Mouse (Mus musculus): ENCODE measurements around the gene Cutc.

Cutc gene

DNA sequence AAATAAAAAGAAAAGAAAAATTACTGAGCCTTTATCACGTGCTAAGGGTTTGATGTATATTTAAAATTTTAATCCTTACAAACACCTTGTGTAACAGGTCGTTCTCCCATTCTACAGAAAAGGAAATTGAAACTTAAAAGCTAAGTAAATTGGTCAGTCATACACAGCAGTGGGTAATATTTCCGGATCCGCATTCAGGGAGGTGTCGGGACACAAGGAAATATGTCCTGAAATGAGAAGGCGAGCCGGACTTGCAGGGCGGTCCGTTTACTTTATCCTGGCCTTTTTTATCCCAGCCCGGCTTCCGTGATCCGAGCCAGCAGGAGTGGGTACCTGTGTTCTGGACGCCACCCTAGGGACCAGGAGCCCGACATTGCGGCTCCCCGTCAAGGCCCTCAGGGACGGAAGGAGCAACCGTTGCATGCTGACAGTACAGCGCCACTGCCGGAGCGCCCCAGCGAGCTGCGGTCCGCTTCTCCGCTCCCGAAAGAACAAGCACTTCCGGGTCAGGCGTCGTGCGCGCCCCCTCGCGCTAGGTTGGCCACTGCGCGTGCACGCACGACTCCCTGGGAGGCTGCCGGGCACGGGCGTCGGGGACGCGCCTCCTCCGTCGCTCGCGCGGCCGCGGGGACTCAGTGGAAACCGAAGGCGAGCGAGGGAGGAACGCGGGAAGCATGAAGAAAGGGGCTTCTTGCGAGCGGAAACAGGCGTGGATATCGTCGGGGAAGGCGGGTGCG, at the start of gene Cutc, which contains the start of gene Cox15:
Cutc (plus strand) TSS at position 508 of the 737 bp plus-strand sequence.
Cox15 (minus strand) TSS at position 512 of the 737 bp plus-strand sequence.
- peak; percentile 96 for DNase-seq (ENCODE audit: low read depth, low spot score)

DNA sequence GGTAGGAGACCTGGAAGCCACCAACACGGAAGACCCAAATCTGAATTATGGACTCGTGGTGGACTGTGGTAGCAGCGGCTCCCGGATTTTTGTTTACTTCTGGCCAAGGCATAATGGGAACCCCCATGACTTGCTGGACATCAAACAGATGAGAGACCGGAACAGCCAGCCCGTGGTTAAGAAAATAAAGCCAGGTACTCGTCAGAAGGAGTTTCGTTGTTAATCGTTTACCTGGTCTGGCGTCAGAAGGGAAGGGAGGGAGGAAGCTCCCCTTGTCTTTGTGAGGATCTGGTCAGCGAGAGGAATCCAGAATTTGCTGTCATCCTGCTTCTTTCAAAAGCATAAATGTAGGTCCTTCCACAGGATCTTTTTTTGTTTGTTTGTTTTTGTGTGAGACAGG, 48.6 kb upstream of the Cutc start:
- DNase-seq (ENCODE audit: low read depth, low spot score), result no peak

DNA sequence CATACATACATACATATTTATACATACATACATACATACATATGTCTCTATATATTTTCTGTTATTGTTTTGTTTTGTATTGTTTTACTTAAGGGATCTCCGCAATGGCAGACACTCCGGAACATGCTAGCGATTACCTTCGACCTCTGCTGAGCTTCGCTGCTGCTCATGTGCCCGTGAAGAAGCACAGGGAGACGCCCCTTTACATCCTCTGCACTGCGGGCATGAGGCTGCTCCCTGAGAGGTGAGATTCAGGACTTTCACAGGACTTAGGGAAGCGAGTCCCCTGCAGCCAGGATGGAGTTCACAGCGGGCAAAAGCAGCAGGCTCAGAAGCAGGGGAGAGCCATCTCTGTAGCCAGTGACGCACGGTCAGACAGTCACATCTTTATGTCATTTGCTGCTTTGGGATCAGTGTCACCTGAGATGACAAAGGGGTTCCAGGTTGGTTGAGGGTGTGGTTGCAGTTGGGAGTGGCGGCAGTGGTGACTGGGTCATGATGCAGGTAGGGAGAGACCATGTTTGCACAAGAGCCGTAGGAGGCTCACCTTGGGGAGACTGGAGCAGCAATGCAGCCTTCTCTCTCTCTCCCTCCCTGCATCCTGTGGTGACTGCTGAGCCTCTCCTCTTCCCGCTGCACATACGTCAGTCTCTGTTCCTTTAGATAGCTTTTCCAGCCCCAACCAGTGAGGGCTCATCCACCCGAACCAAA, 47.9 kb upstream of the Cutc start:
- DNase-seq (ENCODE audit: low read depth, low spot score), result no peak

DNA sequence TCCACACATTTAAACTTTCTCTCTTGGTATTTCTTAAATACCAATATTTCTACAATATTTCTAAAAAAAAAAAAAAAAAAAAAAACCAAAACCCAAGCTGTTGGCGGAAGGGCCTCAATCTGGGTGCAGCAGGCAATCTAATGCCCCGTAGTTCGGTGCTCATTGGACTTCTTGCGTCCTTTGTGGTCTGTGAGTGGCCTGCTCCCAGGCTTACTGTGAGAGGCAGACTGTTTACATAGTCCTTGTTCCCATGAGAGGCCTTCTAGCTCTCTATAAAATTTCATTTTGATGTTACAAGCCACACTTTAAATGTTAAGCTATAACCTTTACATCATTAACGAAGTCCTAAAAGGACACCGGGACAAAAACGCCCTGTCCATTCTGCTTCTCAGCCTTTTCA, 44.6 kb upstream of the Cutc start:
- no peak for DNase-seq (ENCODE audit: low read depth, low spot score)

DNA sequence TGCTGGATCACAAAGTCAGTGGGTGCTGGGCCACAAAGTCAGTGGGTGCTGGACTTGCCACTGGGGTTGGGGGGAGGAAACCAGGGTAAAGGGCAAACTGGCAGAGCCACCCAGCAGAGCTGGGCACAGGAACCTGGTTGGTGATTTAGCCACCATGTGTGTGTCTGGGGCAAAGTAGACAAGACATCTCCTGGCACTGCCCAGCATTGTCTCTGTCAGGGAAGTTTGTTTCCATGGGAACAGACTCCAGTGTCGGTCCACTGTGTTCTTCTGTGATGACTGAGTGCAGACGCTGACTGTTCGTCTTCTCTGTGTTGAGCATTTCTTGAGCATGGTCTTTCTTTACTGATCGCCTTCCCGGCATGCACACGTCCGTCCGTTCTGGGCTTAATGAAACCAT, 43.5 kb upstream of the Cutc start:
- no peak for DNase-seq (ENCODE audit: low read depth, low spot score)

DNA sequence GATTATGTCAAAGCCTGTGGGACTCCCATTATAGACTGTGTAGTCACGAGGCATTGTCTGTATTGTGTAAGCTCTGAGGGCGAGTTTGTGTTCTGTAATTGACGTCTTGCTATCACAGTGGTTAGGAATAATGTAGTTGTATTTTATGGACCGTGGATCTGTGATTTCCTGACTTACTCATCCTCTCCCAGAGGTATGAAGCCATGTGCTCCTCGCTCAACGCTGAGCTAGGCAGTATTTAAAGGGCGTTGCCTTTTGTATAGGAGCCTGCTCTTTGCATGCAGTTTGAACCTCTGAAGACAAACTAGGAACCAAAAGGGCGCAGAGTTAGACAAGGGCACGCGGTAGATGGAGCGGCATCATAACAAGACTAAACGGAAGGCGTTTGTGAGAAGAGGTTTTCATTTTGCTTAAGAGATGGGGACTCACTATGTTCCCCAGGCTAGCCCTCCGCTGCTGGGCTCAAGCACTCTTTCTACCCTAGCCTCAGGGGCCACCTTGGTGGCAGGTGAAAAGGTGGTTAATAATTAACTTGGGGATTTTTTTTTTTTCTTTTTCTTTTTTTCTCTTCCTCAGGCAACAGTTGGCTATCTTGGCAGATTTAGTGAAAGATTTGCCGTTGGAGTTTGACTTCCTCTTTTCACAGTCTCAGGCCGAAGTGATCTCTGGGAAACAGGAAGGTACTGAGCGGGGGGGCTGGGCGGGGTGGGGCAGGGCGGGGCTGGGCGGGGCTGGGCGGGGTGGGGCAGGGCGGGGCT, 41.5 kb upstream of the Cutc start:
- DNase-seq (ENCODE audit: low read depth, low spot score), result no peak

DNA sequence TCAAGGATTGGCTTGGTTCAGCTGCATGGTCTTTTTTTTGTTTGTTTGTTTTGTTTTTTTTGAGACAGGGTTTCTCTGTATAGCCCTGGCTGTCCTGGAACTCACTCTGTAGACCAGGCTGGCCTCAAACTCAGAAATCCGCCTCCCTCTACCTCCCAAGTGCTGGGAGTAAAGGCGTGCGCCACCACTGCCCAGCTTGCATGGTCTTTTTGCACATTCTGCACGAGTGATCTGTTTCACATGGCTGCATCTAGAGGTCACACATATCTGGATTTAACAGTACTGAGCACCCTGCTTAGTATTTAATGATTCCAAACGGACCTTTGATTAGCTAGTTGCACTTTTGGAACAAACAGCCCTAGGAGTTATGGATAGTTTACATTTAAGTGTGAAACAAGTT, 40.8 kb upstream of the Cutc start:
- no peak for DNase-seq (ENCODE audit: low read depth, low spot score)

DNA sequence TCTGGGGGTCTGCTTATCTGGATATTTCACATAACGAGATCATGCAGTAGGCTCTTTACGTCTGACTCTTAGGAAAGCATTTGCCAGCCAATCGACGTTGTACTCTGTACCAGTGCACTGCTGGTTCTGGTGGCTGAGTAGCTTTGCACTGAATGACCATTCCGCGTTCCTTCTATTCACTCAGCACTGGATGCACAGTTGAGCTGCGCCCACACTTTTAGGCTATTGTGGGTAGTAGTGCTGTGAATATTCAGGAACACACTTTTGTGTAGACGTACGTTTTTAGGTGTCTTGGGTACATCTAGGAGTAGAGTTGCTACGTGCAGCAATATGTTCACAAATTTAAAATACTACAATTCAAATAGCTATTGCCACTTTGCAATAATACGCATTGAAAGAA, 32.7 kb upstream of the Cutc start:
- DNase-seq (ENCODE audit: low read depth, low spot score), result no peak

DNA sequence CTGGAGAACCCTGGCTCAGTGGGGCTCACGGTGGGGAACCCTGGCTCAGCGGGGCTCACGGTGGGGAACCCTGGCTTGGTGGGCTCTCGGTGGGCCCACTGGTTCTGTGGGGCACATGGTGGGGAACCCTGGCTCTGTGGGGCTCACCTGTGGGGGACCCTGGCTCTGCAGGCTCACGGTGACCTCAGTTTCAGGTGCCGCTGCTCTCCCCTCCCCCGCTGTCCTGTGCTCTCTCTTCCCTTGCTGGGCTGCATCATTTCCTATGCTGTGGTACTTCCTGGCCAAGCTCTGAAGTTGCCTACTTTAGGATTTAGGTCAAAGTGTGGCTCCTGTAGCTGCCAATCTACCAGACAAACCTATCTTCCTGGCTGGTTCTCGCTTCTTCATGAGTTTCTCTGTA, 29.9 kb upstream of the Cutc start:
- no peak for DNase-seq (ENCODE audit: low read depth, low spot score)

DNA sequence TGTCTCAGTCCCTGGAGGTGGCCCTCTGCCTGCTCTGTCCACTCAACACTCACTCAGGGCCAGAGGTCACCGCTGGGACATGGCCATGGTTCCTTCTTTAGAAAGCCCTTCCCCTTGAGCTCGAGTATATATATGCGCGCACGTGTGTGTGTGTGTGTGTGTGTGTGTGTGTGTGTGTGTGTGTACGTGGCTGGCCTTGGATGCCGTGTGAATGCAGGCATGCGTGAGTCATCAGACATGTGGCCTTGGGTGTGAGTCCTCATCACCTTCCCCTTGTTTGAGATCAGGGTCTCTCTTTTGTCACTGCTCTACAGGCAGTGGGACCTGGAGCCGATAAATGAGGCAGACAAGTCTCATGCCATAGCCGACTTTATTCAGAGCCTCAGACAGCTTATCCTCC, 29.3 kb upstream of the Cutc start:
- no peak for DNase-seq (ENCODE audit: low read depth, low spot score)

DNA sequence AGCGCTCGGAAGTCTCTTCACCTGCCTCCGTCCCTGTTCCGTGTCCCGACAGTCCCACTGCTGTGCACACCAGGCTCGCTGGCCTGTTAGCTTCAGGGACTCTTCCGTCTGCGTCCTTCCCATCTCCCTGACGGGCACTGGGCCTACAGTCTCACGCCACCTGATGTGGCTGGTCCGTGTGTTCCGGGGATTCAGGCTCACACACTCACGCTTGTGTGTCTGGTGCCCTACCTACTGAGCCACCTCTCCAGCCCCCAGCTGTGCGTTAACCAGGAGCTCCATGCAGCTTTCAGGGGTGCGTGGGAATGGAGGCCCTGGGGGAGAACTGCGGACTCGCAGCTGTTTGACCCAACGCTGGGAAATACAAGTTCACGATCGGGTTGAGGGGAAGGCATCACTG, 28.6 kb upstream of the Cutc start:
- DNase-seq (ENCODE audit: low read depth, low spot score), result no peak

DNA sequence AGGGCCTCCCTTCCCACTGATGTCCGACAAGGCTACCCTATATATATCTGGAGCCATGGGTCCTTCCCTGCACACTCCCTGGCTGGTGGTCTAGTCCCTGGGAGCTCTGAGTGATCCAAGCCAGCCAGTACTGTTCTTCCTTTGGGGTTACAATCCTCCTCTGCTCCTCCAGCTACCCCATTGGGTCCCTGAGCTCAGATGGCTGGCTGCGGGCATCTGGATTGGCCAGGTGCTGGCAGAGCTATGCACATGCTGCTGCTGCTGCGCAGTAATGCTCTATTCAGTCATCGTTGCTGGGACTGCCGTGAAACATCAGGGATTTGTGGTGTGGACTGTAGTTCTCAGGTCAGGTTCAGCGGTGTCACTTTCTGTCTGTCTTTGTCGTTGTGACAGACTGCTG, 28.0 kb upstream of the Cutc start:
- no peak for DNase-seq (ENCODE audit: low read depth, low spot score)

DNA sequence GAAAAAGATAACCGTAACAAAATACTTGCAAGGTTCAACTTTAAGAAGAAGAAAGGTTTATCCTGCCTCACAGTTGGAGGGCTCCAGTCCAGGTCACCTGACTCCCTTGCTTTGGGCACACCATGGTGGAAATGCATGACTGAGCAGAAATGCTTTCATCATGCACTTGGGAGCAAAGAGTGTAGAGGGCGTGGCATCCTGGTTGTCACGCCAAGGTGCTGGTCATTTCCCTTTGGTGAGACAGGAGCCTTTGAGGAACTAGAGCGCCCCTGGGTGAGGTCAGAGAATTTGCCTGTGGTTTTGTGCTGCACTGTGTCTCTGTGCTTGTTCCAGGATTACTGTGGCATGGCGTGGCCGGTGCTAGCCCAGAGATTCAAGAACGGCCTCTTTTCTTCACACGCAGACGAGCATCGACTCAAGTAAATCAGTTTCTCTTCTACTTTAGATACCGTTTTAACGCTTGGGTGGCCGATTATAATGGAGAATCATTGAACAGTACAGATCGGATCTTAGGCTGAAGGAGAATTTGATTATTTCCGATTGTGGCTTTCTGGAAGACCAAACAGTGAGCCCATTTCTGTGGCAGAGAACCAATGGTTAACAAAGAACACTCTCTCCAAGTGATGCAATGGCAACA, 26.2 kb upstream of the Cutc start:
- DNase-seq (ENCODE audit: low read depth, low spot score), result no peak

DNA sequence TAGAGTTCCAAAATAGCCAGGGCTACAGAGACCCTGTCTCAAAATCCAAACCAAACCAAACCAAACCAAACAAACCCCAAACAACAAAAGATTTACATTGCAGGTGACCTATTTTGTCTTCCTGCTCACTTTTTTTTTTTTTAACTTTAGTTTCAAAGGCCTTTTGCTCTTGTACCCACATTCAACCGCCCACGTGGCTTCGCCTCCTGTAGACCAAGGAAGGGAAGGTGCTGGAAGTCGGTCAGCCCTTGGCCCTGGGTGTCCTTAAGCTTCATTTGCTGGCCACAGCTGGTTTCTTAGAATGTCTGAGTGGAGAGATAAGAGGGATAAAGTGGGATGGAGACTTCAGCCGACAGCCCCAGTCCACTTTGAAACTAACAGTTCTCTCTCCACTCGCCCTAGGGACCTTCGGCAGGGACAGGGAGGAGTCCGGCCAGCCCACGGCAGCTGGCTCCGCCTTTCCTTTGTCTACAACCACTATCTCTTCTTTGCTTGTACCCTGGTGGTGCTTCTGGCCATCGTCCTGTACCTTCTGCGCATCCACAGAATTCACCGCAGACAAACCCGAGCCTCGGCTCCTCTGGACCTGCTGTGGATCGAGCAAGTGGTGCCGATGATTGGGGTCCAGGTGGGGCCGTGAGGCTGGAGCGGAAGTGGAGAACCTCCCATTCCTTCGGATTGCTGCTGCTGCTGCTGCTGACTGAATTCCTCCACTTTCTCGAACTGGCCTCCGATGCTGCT, 23.3 kb upstream of the Cutc start:
- peak; percentile 28 for DNase-seq (ENCODE audit: low read depth, low spot score)

DNA sequence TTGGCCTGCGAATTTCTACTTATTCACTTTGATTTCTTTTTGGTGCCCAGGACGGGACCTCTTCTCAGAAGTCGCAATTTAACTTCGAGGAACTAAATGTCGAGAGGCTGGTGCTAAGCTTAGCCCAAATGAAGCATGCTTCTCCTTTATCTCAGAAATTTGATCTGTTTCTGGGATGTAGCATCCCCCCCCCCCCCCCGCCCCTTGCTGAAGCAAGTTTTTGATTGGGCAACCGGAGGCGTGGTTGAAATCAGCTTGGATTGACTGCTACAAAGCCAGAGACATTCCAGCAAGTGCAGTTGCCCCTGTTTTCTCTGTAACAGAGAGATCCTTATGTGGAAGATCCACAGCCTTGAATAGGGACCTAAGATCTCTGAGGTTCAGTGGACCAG, 22.8 kb upstream of the Cutc start:
- no peak for DNase-seq (ENCODE audit: low read depth, low spot score)

DNA sequence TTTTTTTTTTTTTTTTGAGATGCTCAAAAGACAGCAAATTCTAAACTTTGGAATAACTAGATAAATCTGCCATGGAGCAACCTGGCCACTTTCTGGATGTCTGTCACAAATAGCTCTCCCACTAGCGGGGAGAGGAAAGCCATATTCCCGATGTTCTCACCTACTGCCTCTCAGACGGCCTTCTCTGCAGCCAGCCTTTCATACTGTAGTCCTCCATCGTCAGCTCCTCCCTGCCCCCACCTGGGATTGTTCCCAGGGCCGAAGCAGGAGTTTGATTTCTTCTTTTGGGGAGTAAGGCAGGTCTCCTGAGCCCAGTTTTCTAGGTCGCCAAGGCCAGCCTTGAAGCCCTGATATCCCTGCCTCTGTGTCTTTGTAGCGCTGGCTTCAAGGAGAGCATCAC, 21.6 kb upstream of the Cutc start:
- DNase-seq (ENCODE audit: low read depth, low spot score), result no peak

DNA sequence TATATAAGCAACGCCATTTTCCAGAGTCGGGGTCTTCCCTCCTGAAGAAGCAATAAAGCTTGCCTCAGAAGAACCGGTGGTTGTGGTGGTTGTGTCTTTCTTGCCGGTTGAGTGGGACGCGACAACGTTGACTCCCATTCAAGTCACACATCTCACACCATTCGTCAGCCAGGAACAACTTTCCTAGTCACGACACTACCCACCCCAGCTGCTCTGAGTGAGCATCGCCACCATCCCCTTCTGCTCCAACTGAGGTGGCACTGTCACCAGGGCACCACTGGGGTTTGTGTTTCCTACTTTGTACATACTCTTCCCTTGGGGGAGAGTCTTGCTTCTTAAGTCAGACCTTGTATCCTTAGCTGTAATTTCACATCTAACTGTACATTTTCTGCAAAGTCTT, 14.4 kb upstream of the Cutc start:
- no peak for DNase-seq (ENCODE audit: low read depth, low spot score)

DNA sequence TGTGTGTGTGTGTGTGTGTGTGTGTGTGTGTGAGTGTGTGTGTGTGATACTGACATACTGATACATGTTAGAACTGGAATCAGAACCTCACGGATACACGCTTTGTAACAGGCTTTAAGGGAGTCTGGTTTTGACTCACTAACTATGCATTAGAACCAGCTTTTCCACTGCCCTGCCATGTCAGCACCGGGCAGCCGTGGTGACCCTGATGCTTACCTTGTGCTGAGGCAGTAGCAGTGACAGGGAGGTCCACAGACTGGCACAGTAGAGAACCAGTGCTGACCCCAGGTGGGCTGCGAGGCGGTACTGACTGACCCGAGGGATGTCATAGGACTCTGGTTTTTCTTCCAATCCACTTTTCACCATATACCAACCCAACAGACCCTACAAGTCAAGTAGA, 9.4 kb upstream of the Cutc start:
- no peak for DNase-seq (ENCODE audit: low read depth, low spot score)

DNA sequence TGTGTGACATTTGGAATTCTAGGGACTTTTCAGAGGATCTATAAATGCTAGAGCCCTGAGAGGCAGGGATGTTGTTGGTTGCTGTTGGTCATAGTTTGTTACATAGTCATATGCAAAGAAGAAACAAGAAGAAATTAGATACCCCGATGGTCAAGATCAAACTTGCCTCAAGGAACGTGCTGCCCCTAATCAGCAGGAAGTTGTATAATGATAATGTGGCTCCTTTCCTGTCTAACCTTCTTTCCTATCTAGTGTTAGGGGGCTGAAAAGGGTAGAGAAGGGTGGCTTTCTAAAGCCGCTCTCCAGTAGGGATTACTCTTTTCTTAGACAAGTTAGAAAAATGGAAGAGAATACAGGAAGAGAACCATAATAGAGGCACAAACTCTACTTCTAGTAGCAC, 7.1 kb upstream of the Cutc start:
- DNase-seq (ENCODE audit: low read depth, low spot score), result no peak

DNA sequence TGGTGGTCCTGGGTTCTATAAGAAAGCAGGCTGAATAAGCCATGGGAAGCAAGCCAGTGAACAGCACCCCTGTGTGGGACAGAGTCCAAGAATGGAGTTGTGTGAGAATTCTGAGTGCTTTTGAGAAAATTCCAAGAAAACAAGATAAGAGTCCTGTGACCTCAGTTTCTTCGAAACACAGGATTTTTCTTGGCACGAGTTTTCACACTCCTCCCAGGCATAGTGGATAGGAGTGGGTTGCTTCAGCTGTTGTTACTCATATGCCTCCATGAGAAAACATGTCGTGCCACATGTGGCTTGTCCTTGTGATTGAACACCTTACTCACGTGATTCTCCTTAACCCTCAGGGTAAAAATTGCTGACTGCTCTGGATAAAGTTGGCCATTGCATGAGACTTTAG, 4.9 kb upstream of the Cutc start:
- DNase-seq (ENCODE audit: low read depth, low spot score), result no peak

DNA sequence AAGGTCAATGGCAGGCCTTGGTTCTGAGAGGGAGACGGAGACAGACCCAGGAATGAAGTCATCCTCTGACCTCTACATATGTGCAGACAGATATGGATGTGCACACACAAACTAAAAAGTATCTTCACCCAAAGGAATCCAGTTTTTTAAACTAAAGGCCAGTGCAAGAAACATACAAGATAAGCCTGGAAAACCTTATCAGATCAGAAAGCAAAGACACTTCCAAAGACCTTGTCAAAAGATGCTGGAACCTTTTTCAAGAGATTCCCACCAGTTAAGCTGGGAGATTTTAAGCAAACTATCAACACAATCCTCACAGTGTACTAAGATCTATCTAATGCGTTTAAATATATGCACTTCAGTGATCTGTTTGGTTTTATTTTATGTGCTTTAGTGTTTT, 2.8 kb upstream of the Cutc start:
- DNase-seq (ENCODE audit: low read depth, low spot score), result no peak

Data from ES-CJ7 (cell line).